Mouse (Mus musculus) stomach, embryonic 15.5 days (tissue): ENCODE measurements around the gene Olfr160. TPM values are rescaled to one million over a fixed set of nuclear protein-coding genes. Genes with fewer than 3 reads are reported as not detected.

Experiments
- ATAC-seq: fragments of 200-750 bp; cut with Nextera tagmentation; 2 replicates; pipeline ENCODE4 v1.8.0; 2017; ENCODE audit warnings: low read depth, moderate number of reproducible peaks, moderate TSS enrichment; ENCODE audit not compliant: insufficient read depth, low FRiP score
- H3K27ac ChIP-seq: fragments of 300-500 bp; sonication (generic); 2 replicates; pipeline ENCODE4 v1.5.1; 2015; ENCODE audit warnings: mild to moderate bottlenecking, inconsistent platforms
- H3K27me3 ChIP-seq: fragments of 300-500 bp; sonication (generic); replicated peaks from 2 replicates; pipeline ENCODE4 v1.6.1; 2015; ENCODE audit warnings: inconsistent platforms
- H3K36me3 ChIP-seq: fragments of 300-500 bp; sonication (generic); 2 replicates; pipeline ENCODE4 v1.6.1; 2015; ENCODE audit warnings: inconsistent platforms
- H3K4me1 ChIP-seq: fragments of 300-500 bp; sonication (generic); 2 replicates; pipeline ENCODE4 v1.6.1; 2015; ENCODE audit warnings: inconsistent platforms
- H3K4me2 ChIP-seq: fragments of 300-500 bp; sonication (generic); 2 replicates; pipeline ENCODE4 v1.6.1; 2015; ENCODE audit warnings: mild to moderate bottlenecking, inconsistent platforms
- H3K4me3 ChIP-seq: fragments of 300-500 bp; sonication (generic); replicated peaks from 2 replicates; pipeline ENCODE4 v1.5.1; 2015; ENCODE audit warnings: inconsistent platforms
- H3K9ac ChIP-seq: fragments of 300-500 bp; sonication (generic); 2 replicates; pipeline ENCODE4 v1.6.1; 2015; ENCODE audit warnings: inconsistent platforms
- H3K9me3 ChIP-seq: fragments of 300-500 bp; sonication (generic); 2 replicates; pipeline ENCODE4 v1.6.1; 2016; ENCODE audit warnings: inconsistent platforms
- WGBS: fragments of 180-500 bp; shearing (Covaris S2); methylation state at CpG from one replicate; pipeline ENCODE4 v1.1.7; 2015; 5-methylcytosine and 5-hydroxymethylcytosine counted together
- polyA plus RNA-seq: library from polyadenylated mRNA; unstranded; fragments of >200 nt; fragmentation: Nextera tagmentation; extraction: Ambion mirVana; gene quantifications from 2 replicates; pipeline ENCODE4 v1.2.1, GENCODE M21; 2015

Olfr160 gene
- polyA plus RNA-seq = not detected in 2 replicates

- Histone ChIP-seq H3K9me3 (no peaks in the 10 kb centered on the region), H3K4me1 (no peaks in the 10 kb centered on the region), H3K9ac (no peak within 1 kb of the TSS), H3K4me2 (no peak within 1 kb of the TSS), H3K27ac (no peak within 1 kb of the TSS), H3K27me3 (no peaks in the 10 kb centered on the region), H3K36me3 (no peaks in the 10 kb centered on the region), H3K4me3 (no peak within 1 kb of the TSS)
- WGBS = 76% methylated on average over 1 of the region's 1 CpGs
- no peak for ATAC-seq
Observed at GRCm38 (mm10) chr9:37716150-37716549, at the start of gene Olfr160. Olfr160 (minus strand) TSS chr9:37716250.

DNA sequence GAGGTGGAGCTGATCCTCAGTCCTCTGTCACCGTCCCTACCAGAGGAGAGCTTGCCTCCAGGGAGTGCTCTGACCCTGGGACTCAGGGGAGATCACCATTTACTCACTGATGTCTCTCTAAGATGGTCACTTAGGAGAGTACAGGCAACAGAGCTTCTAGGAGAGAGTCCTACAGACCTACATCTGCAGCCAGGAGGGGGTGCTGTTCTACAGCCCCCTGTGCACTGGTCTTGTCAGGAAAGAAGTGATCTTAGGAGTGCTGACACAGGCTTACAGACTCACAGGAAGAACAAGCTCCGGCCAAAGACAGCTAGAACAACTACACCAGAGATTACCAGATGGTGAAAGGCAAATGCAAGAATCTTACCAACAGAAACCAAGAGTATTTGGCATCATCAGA is 46.5 kb upstream of the Olfr160 start:
- Histone ChIP-seq H3K4me3 (no peak overlapping the region), H3K4me2 (no peak overlapping the region), H3K27ac (no peak overlapping the region), H3K4me1 (no peaks in the 10 kb centered on the region), H3K9me3 (no peaks in the 10 kb centered on the region), H3K27me3 (no peaks in the 10 kb centered on the region), H3K9ac (no peak overlapping the region), H3K36me3 (no peaks in the 10 kb centered on the region)
- WGBS = 44% methylated on average over 2 of the region's 2 CpGs
- no peak for ATAC-seq

DNA sequence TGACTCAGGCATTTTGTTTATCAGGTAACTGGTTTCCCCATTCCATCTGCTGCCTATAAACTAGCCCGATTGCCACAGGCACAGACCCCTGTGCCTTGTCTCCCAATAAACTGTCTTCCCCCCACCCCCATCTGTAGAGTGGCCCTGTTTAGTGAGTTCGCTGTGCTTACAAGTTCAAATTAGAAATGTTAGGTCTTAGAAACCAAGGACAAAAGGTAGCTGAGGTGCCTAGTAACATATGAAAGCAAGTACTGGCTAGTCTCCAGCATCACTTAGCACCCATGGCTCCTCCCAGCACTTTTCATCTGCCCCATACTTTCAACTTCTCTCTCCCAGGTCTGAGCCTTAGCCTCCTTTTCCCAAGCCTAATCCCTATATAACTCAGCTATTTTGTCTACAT is 45.7 kb upstream of the Olfr160 start:
- WGBS = 75% methylated on average over 2 of the region's 2 CpGs

GRCm38 (mm10) chr9:37752006-37752405 is 36.0 kb upstream of the Olfr160 start:
- Histone ChIP-seq H3K36me3 (no peaks in the 10 kb centered on the region), H3K4me1 (no peaks in the 10 kb centered on the region), H3K27ac (no peak overlapping the region), H3K9me3 (no peaks in the 10 kb centered on the region), H3K9ac (no peak overlapping the region), H3K4me3 (no peak overlapping the region), H3K4me2 (no peak overlapping the region), H3K27me3 (no peaks in the 10 kb centered on the region)
- 66% methylated on average over 4 of the region's 4 CpGs for WGBS
- ATAC-seq = no peak

More for the DNA sequence above, 45.7 kb upstream of the Olfr160 start:
- Histone ChIP-seq H3K36me3 (no peaks in the 10 kb centered on the region), H3K4me1 (no peaks in the 10 kb centered on the region), H3K27me3 (no peaks in the 10 kb centered on the region), H3K9me3 (no peaks in the 10 kb centered on the region), H3K27ac (no peak overlapping the region), H3K4me2 (no peak overlapping the region), H3K9ac (no peak overlapping the region), H3K4me3 (no peak overlapping the region)
- ATAC-seq = no peak

DNA sequence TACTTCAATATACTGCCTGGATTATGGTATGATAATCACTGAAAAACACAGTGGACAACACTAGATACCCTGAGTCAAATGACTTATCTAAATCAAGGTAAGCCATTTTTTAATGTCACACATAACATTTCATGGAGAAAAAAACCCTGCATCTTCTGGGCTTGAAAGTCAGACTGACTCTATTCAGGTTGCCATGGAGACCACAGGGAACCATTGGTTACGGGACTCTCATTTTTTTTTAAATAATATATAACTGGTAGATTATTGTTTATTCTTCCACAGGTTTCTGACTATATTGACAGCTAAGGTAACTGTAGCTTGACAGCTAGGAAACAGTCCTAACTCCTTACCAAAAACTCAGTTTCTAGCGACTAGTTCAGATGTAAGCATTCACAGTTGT is 35.4 kb upstream of the Olfr160 start:
- Histone ChIP-seq H3K36me3 (no peaks in the 10 kb centered on the region), H3K9me3 (no peaks in the 10 kb centered on the region), H3K4me2 (no peak overlapping the region), H3K9ac (no peak overlapping the region), H3K27ac (no peak overlapping the region), H3K4me3 (no peak overlapping the region), H3K4me1 (no peaks in the 10 kb centered on the region), H3K27me3 (no peaks in the 10 kb centered on the region)
- 73% methylated on average over 2 of the region's 2 CpGs for WGBS
- ATAC-seq = no peak

DNA sequence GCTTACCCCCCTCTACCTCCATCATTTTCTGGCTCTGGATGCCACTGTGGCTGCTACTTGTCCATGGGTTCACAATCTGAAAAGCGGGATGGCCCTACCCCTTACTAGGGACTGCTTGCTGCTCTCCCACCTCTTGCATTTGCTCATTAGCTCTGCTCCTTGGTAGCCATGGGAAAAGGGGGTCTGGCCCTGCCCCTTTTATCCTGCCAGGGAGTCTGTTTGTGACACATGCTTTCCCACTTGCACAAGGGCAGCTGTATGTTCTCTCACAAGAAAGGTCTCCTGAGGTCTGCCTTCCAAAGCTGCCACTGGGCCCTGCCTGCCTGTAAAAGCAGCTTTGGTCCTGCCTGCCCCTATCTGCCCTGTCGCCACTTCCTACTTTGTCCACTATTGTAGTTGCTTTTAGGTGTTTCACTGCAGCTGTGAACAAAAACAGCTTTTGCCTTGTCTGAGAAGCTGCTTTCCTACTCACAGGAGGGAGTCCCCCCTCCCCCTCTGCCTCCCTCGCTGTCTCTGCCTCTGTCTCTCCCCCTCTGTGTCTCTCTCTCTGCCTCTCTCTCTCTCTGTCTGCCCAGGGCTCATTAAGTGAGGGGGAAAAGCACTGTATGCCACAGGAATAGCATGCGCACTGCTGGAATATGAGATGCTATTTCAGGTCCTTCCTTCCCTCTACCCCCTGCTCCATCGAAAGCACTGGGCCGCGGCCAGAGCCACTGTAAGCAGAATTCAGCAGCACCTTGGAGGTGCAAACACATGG is 34.4 kb upstream of the Olfr160 start:
- H3K27ac ChIP-seq = no peak overlapping the region
- H3K4me1 ChIP-seq = no peaks in the 10 kb centered on the region
- ATAC-seq = no peak
- no peak overlapping the region for H3K9ac ChIP-seq
- no peaks in the 10 kb centered on the region for H3K36me3 ChIP-seq
- WGBS = 48% methylated on average over 7 of the region's 7 CpGs
- H3K4me2 ChIP-seq = no peak overlapping the region
- no peaks in the 10 kb centered on the region for H3K27me3 ChIP-seq
- H3K4me3 ChIP-seq = no peak overlapping the region
- no peaks in the 10 kb centered on the region for H3K9me3 ChIP-seq

GRCm38 (mm10) chr9:37744806-37745205 is 28.8 kb upstream of the Olfr160 start, which contains the start of gene Olfr874:
Olfr874 (plus strand) TSS chr9:37745106.
- Histone ChIP-seq H3K9ac (no peak within 1 kb of the TSS), H3K4me1 (no peaks in the 10 kb centered on the region), H3K4me2 (no peak within 1 kb of the TSS), H3K27ac (no peak within 1 kb of the TSS), H3K9me3 (no peaks in the 10 kb centered on the region), H3K36me3 (no peaks in the 10 kb centered on the region), H3K4me3 (no peak within 1 kb of the TSS), H3K27me3 (no peaks in the 10 kb centered on the region)
- no peak for ATAC-seq

- ATAC-seq = no peak
- 93% methylated on average over 1 of the region's 1 CpGs for whole genome bisulfite sequencing
Observed at GRCm38 (mm10) chr9:37734310-37734709, 18.3 kb upstream of the Olfr160 start.

DNA sequence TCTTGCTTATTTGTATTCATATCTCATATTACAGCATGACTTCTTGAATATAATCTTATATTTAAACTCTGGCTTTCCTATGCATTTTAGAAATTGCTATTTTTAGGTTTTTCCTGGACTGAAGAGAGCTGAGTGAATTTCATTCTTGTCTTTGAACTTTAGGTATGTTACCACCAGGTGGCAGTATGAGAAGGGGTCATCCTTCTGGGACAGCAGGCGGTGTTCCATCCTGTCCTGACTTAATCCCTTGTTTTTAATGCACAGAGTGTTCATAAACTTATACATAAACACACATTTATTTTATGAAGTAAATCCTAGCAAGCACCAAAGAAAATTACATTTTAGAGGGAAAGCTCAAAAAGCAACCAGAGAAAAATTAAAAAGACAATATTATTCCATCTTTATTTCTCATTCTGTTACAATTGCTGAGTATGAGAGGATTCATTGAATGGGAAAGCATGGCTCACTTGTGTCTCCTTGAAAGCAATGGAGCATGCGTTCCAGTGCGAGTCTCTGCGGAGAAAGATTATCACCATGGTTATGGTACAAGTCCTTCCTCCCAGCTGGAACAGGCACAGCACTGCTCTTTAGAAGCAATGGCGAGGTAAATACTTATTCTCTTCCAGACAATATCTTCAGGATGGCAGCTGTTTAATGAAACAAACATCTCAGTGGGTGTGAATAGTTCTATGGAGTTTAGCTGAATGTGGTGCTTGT is 25.9 kb downstream of the Olfr160 start:
- no peak overlapping the region for H3K9ac ChIP-seq
- H3K27ac ChIP-seq = no peak overlapping the region
- ATAC-seq = no peak
- H3K9me3 ChIP-seq = no peaks in the 10 kb centered on the region
- H3K4me1 ChIP-seq = no peaks in the 10 kb centered on the region
- H3K4me3 ChIP-seq = no peak overlapping the region
- 58% methylated on average over 5 of the region's 5 CpGs for WGBS
- no peaks in the 10 kb centered on the region for H3K27me3 ChIP-seq
- no peaks in the 10 kb centered on the region for H3K36me3 ChIP-seq
- no peak overlapping the region for H3K4me2 ChIP-seq

More at GRCm38 (mm10) chr9:37734310-37734709, 18.3 kb upstream of the Olfr160 start:
- Histone ChIP-seq H3K4me2 (no peak overlapping the region), H3K9ac (no peak overlapping the region), H3K27me3 (no peaks in the 10 kb centered on the region), H3K9me3 (no peaks in the 10 kb centered on the region), H3K4me3 (no peak overlapping the region), H3K27ac (no peak overlapping the region), H3K4me1 (no peaks in the 10 kb centered on the region), H3K36me3 (no peaks in the 10 kb centered on the region)

GRCm38 (mm10) chr9:37687941-37688303 is 28.1 kb downstream of the Olfr160 start:
- no peaks in the 10 kb centered on the region for H3K27me3 ChIP-seq
- H3K9ac ChIP-seq = no peak overlapping the region
- no peak overlapping the region for H3K4me2 ChIP-seq
- no peaks in the 10 kb centered on the region for H3K36me3 ChIP-seq
- H3K27ac ChIP-seq = no peak overlapping the region
- 40% methylated on average over 3 of the region's 3 CpGs for WGBS
- no peak for ATAC-seq
- no peaks in the 10 kb centered on the region for H3K4me1 ChIP-seq
- no peaks in the 10 kb centered on the region for H3K9me3 ChIP-seq
- no peak overlapping the region for H3K4me3 ChIP-seq

DNA sequence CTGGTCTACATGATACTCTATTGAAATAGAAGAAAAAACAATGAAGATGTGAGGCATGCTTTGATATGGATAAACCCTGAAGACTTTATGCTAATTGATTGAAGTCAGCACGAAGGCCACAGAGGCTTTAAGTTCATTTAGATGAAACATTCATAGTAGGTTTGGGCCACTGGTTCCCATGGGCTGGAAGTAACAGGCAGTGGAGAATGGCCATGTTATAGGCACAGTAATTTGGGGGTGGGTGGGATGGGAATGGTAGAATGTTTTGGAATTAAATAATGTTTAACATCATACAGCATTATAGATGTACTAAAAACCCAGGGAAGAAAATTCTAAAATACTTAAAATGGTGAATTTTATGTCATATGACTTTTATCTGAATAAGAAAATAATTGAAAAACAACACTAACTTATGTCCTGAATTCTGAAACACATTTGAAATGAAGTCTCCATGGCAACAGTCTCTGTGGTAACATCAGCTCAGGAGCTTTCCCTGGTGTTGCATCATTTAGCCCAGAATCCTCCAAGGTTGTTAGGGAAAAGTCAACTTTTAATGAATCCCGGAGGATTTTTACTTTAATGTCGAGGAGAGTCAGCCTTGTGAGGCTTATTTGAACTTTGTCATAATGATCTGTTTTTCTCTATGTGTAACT is 28.6 kb downstream of the Olfr160 start:
- H3K4me1 ChIP-seq = no peaks in the 10 kb centered on the region
- WGBS = 70% methylated on average over 3 of the region's 3 CpGs
- no peaks in the 10 kb centered on the region for H3K36me3 ChIP-seq
- no peak overlapping the region for H3K4me3 ChIP-seq
- H3K9me3 ChIP-seq = no peaks in the 10 kb centered on the region
- ATAC-seq = no peak
- H3K27me3 ChIP-seq = no peaks in the 10 kb centered on the region
- no peak overlapping the region for H3K4me2 ChIP-seq
- H3K9ac ChIP-seq = no peak overlapping the region
- no peak overlapping the region for H3K27ac ChIP-seq

GRCm38 (mm10) chr9:37681123-37681522 is 34.9 kb downstream of the Olfr160 start:
- Histone ChIP-seq H3K9ac (no peak overlapping the region), H3K36me3 (no peaks in the 10 kb centered on the region), H3K27me3 (no peaks in the 10 kb centered on the region), H3K4me1 (no peaks in the 10 kb centered on the region), H3K4me3 (no peak overlapping the region), H3K27ac (no peak overlapping the region), H3K9me3 (no peaks in the 10 kb centered on the region), H3K4me2 (no peak overlapping the region)
- 95% methylated on average over 1 of the region's 1 CpGs for WGBS
- ATAC-seq = no peak
